Mouse (Mus musculus) spleen, adult 2 months (tissue): ENCODE measurements around the gene Tsku. TPM values are rescaled to one million over a fixed set of nuclear protein-coding genes. Genes with fewer than 3 reads are reported as not detected.

Experiments used
- DNase-seq, 2 experiments: peaks; one replicate each; pipeline versions ENCODE4 v3.0.0 to v3.0.0-alpha.2; 2012 to 2021; ENCODE audit warnings: low spot score in 2 of 2, low read depth in 1 of 2
- H3K27ac ChIP-seq: fragments of 200-500 bp; 2 replicates; pipeline ENCODE4 v1.5.1; 2012; ENCODE audit warnings: low read length, inconsistent platforms; ENCODE audit not compliant: insufficient read depth
- H3K27me3 ChIP-seq: fragments of 200-500 bp; 2 replicates; pipeline ENCODE4 v1.6.1; 2012; ENCODE audit warnings: mild to moderate bottlenecking, moderate library complexity, low read length, inconsistent platforms; ENCODE audit not compliant: control insufficient read depth, insufficient read depth
- H3K36me3 ChIP-seq: fragments of 200-500 bp; 2 replicates; pipeline ENCODE4 v1.6.1; 2012; ENCODE audit warnings: mild to moderate bottlenecking, low read length, inconsistent platforms; ENCODE audit not compliant: control insufficient read depth, insufficient read depth
- H3K4me1 ChIP-seq: fragments of 200-500 bp; 2 replicates; pipeline ENCODE4 v1.6.1; 2011; ENCODE audit warnings: inconsistent platforms; ENCODE audit not compliant: control insufficient read depth, insufficient read depth, insufficient read length
- H3K4me3 ChIP-seq: fragments of 200-500 bp; 2 replicates; pipeline ENCODE4 v1.5.1; 2011; ENCODE audit warnings: mild to moderate bottlenecking, inconsistent platforms; ENCODE audit not compliant: insufficient read depth, insufficient read length; ENCODE audit errors: extremely low read depth
- CTCF ChIP-seq: fragments of 200-500 bp; IDR thresholded peaks from 2 replicates; pipeline ENCODE4 v1.5.1; 2011; ENCODE audit warnings: mild to moderate bottlenecking, inconsistent platforms; ENCODE audit not compliant: insufficient read depth, insufficient read length, insufficient replicate concordance; ENCODE audit errors: extremely low read depth
- POLR2A ChIP-seq: fragments of 200-500 bp; IDR thresholded peaks from 2 replicates; pipeline ENCODE4 v1.6.1; 2011; ENCODE audit warnings: low read depth, low read length, inconsistent platforms
- whole genome bisulfite sequencing: fragments of 180-500 bp; shearing (Covaris S2); methylation state at CpG from one replicate; pipeline ENCODE4 v1.1.7; 2018; 5-methylcytosine and 5-hydroxymethylcytosine counted together
- polyA plus RNA-seq: library from polyadenylated mRNA; depleted of rRNA; stranded (reverse); fragments of >200 nt; gene quantifications from 2 replicates; pipeline ENCODE4 v1.2.3, GENCODE M21; 2012

The Tsku gene
- polyA plus RNA-seq, 1 experiment: 12.0 TPM

GRCm38 (mm10) chr7:98329651-98330374 lies 31.3 kb downstream of the Tsku start:
- Histone ChIP-seq H3K4me3 (no peak overlapping the region), H3K27ac (no peak overlapping the region), H3K4me1 (no peaks in the 10 kb centered on the region; the same call in 1 of the 2 replicates), H3K27me3 (no peaks in the 10 kb centered on the region), H3K36me3 (no peaks in the 10 kb centered on the region)
- no peak for DNase-seq
- TF ChIP-seq POLR2A (no peak), CTCF (no peak)
- 68% methylated on average over 7 of the region's 7 CpGs for WGBS

DNA sequence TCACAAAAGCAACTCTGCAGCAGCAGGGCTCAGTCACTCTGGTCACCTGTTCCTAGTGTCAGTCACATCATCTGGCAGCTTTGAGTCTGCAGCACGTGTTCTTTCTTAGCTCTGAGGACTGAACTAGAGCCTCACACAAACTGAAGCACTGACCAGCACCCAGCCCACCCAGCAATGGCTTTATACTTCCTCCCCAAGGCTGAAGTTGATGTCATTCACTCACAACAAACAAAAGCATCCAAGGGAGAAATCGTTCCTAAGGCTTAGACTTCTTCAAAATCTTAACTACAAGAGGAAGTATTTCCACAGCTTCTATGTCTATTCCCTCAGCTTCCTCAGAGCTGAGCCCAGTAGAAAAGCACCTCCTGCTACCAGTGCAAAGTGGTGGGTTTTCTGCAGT lies 32.8 kb downstream of the Tsku start:
- TF ChIP-seq POLR2A (no peak), CTCF (no peak)
- DNase-seq: no peak
- no peak overlapping the region for H3K4me3 ChIP-seq
- H3K36me3 ChIP-seq: no peaks in the 10 kb centered on the region
- no peak overlapping the region for H3K27ac ChIP-seq
- WGBS: 50% methylated on average over 2 of the region's 2 CpGs
- H3K27me3 ChIP-seq: no peaks in the 10 kb centered on the region
- no peaks in the 10 kb centered on the region for H3K4me1 ChIP-seq

GRCm38 (mm10) chr7:98326051-98326450 lies 35.1 kb downstream of the Tsku start:
- Histone ChIP-seq H3K36me3 (no peaks in the 10 kb centered on the region), H3K4me3 (no peak overlapping the region), H3K27ac (no peak overlapping the region), H3K27me3 (no peaks in the 10 kb centered on the region), H3K4me1 (no peaks in the 10 kb centered on the region)
- 87% methylated on average over 7 of the region's 7 CpGs for WGBS
- DNase-seq: no peak
- TF ChIP-seq CTCF: no peak
- TF ChIP-seq POLR2A: no peak

- Histone ChIP-seq H3K27ac (no peak overlapping the region), H3K27me3 (no peaks in the 10 kb centered on the region), H3K4me1 (no peaks in the 10 kb centered on the region), H3K36me3 (no peaks in the 10 kb centered on the region), H3K4me3 (no peak overlapping the region)
- 62% methylated on average over 1 of the region's 1 CpGs for WGBS
- no peak for DNase-seq
- TF ChIP-seq POLR2A (no peak), CTCF (no peak)
These were observed 36.9 kb downstream of the Tsku start for GRCm38 (mm10) chr7:98324228-98324627.

DNA sequence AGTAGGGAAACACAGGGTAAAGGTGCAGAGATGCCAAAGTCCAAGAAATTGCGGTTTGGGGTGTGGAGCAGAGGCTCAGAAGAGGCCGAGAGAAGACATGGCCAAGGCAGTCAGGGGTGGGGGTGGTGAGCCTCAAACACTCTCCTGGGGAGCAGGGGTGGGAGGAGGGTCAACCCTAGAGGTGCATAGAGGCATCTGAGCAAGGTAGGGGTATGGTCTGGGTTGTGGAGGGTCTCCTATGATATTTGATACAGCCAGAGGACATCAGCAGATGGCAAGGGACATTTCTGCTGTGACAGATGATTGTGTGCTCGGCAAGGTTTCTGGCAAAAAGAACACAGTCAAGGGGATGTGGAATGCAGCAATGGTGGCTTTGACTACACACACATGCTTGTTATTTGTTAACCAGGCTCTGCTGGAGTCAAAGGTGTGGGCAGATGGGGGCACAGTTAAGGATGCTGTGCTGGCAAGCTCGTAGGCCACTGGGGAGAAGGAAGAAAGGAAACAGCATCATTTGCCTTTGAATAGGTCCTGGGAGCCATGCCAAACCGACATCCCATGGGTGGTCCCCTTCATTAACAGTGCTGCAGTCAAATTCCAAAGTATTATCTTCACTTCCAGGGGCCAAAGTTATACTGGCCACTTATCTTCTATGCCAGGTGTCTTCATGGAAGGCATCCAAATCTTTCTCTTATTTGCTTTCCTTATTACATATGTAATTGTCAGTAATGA lies 37.7 kb downstream of the Tsku start:
- H3K4me1 ChIP-seq: no peaks in the 10 kb centered on the region
- H3K27ac ChIP-seq: no peak overlapping the region
- no peaks in the 10 kb centered on the region for H3K36me3 ChIP-seq
- H3K4me3 ChIP-seq: no peak overlapping the region
- 79% methylated on average over 5 of the region's 5 CpGs for WGBS
- DNase-seq: no peak
- no peaks in the 10 kb centered on the region for H3K27me3 ChIP-seq
- TF ChIP-seq POLR2A (no peak), CTCF (no peak)

GRCm38 (mm10) chr7:98322415-98322814 lies 38.7 kb downstream of the Tsku start:
- Histone ChIP-seq H3K36me3 (no peaks in the 10 kb centered on the region), H3K4me1 (no peaks in the 10 kb centered on the region), H3K27me3 (no peaks in the 10 kb centered on the region), H3K27ac (no peak overlapping the region), H3K4me3 (no peak overlapping the region)
- TF ChIP-seq CTCF: no peak
- no peak for TF ChIP-seq POLR2A
- DNase-seq: no peak
- WGBS: 24% methylated on average over 3 of the region's 3 CpGs

GRCm38 (mm10) chr7:98321083-98321482 lies 40.0 kb downstream of the Tsku start, which contains the start of gene Acer3:
Gene Acer3, minus strand, starts transcription at chr7:98321208.
- WGBS: 78% methylated on average over 2 of the region's 2 CpGs
- no peak within 1 kb of the TSS for H3K27ac ChIP-seq
- H3K4me1 ChIP-seq: no peaks in the 10 kb centered on the region
- no peaks in the 10 kb centered on the region for H3K27me3 ChIP-seq
- no peak for DNase-seq
- no peak within 1 kb of the TSS for H3K4me3 ChIP-seq
- no peaks in the 10 kb centered on the region for H3K36me3 ChIP-seq
- no peak for TF ChIP-seq POLR2A
- TF ChIP-seq CTCF: no peak
